Mouse (Mus musculus): ENCODE data around the gene Slc29a3. TPM values are rescaled to one million over a fixed set of nuclear protein-coding genes. Genes with fewer than 3 reads are reported as not detected.

Slc29a3 gene
- polyA plus RNA-seq, 1 experiment from 2014 or later = 11.5 TPM

- peaks cover 39% of the 10 kb centered on the region for H3K27me3 ChIP-seq
- H3K4me3 ChIP-seq = no peak overlapping the region
- no peaks in the 10 kb centered on the region for H3K36me3 ChIP-seq
- no peak for ATAC-seq (ENCODE audit: low FRiP score)
- no peak overlapping the region for H3K9ac ChIP-seq
- H3K4me2 ChIP-seq (replicated peaks) = no peak overlapping the region
- H3K9me3 ChIP-seq (replicated peaks) = no peaks in the 10 kb centered on the region
- WGBS = 82% methylated on average over 6 of the region's 6 CpGs
- no peak overlapping the region for H3K27ac ChIP-seq
- H3K4me1 ChIP-seq = peaks cover 31% of the 10 kb centered on the region
Observed at GRCm38 (mm10) chr10:60790912-60791311, 38.3 kb upstream of the Slc29a3 start.

DNA sequence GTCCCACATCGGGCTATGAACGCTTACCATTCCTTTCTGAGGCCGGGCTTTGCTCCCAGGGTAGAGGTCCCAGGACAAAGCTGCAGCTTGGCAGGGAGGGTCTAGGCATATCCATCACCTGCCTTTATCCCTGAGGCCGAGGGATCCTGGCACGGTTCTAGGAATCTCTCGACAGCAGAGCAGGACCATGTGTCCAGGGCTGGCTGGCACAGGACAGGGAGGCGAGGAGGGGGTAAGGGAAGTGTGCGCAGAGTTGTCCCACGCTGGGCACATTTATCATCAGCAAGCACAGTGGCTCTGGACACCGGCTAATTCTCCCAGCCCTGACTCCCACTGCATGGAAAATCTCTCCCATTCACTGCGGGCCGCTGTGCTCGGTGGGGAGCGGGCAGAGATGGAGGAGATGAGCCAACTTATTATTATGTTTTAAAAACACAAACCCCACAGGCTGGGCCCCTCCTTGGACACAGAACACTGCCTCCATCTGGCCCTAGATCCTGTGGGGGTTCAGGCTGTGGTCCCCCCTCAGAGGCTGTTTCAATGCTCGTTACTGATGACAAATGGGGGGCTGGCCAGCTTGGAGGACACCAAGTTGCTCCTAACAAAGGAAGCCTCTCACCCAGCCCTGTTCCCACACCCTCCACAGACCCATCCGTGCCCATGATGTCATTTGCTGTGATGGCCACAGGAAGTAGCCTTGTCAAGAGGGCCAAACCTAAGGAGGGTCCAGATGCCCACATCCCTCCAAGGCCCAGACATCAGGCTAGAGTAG, 34.9 kb upstream of the Slc29a3 start:
- Histone ChIP-seq H3K27ac (no peak overlapping the region), H3K36me3 (no peaks in the 10 kb centered on the region), H3K4me1 (peaks cover 19% of the 10 kb centered on the region), H3K4me2 (replicated peaks) (no peak overlapping the region), H3K9me3 (replicated peaks) (no peaks in the 10 kb centered on the region), H3K9ac (no peak overlapping the region), H3K4me3 (no peak overlapping the region), H3K27me3 (peaks cover 24% of the 10 kb centered on the region)
- WGBS = 66% methylated on average over 16 of the region's 16 CpGs
- peak; percentile 68; the same call in 1 of the 2 replicates for ATAC-seq (ENCODE audit: low FRiP score)

GRCm38 (mm10) chr10:60783608-60784007, 31.0 kb upstream of the Slc29a3 start:
- no peaks in the 10 kb centered on the region for H3K36me3 ChIP-seq
- H3K4me2 ChIP-seq (replicated peaks) = no peak overlapping the region
- no peak for ATAC-seq (ENCODE audit: low FRiP score)
- peaks cover 16% of the 10 kb centered on the region for H3K27me3 ChIP-seq
- no peak overlapping the region for H3K4me3 ChIP-seq
- H3K4me1 ChIP-seq = peaks cover 14% of the 10 kb centered on the region
- H3K27ac ChIP-seq = 0 out of 2 replicates have a peak overlapping the region, but pooled peaks have one; percentile 12
- WGBS = 23% methylated on average over 2 of the region's 2 CpGs
- no peaks in the 10 kb centered on the region for H3K9me3 ChIP-seq (replicated peaks)
- H3K9ac ChIP-seq = no peak overlapping the region

DNA sequence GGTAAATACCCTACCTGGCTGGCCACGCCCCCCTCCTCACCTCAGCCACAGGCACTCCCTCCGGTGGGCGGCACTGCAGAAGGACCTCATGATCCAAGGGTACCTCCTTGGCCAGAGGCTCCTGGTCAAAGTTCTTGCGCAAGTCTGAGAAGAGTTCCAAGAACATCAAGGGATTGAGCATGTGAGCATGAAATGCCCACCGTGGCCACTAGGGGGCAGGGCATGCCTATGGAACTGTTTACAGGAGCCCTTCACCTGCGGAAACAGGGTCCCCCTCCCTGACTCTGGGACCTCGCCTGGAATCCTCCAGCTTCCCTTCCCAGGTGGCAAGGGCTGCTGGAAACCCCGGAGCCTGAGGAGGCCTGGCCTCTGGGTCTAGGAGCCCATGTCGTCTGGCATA, 27.0 kb upstream of the Slc29a3 start:
- 10% methylated on average over 9 of the region's 9 CpGs for WGBS
- Histone ChIP-seq H3K9ac (no peak overlapping the region), H3K4me3 (no peak overlapping the region), H3K4me2 (replicated peaks) (peak overlapping the region; percentile 36), H3K4me1 (peaks cover 7% of the 10 kb centered on the region; the same call in 1 of the 2 replicates), H3K27ac (no peak overlapping the region), H3K9me3 (replicated peaks) (no peaks in the 10 kb centered on the region), H3K27me3 (peaks cover 9% of the 10 kb centered on the region; the same call in 1 of the 2 replicates), H3K36me3 (no peaks in the 10 kb centered on the region)
- ATAC-seq (ENCODE audit: low FRiP score) = peak; percentile 45

- no peaks in the 10 kb centered on the region for H3K9me3 ChIP-seq (replicated peaks)
- H3K4me2 ChIP-seq (replicated peaks) = no peak overlapping the region
- no peak overlapping the region for H3K4me3 ChIP-seq
- H3K27me3 ChIP-seq = peaks cover 9% of the 10 kb centered on the region; the same call in 1 of the 2 replicates
- no peak overlapping the region for H3K27ac ChIP-seq
- ATAC-seq (ENCODE audit: low FRiP score) = 0 out of 2 replicates have a peak, but pooled peaks have one; percentile 32
- 75% methylated on average over 12 of the region's 12 CpGs for WGBS
- no peak overlapping the region for H3K9ac ChIP-seq
- no peaks in the 10 kb centered on the region for H3K36me3 ChIP-seq
- H3K4me1 ChIP-seq = peaks cover 3% of the 10 kb centered on the region; the same call in 1 of the 2 replicates
Observed at GRCm38 (mm10) chr10:60778542-60778941, 25.9 kb upstream of the Slc29a3 start.

- Histone ChIP-seq H3K36me3 (no peaks in the 10 kb centered on the region; the same call in 1 of the 2 replicates), H3K27ac (no peak overlapping the region), H3K4me2 (replicated peaks) (no peak overlapping the region), H3K9me3 (replicated peaks) (no peaks in the 10 kb centered on the region), H3K9ac (no peak overlapping the region), H3K4me3 (no peak overlapping the region), H3K27me3 (peaks cover 3% of the 10 kb centered on the region; the same call in 1 of the 2 replicates), H3K4me1 (no peaks in the 10 kb centered on the region)
- 81% methylated on average over 6 of the region's 6 CpGs for WGBS
- ATAC-seq (ENCODE audit: low FRiP score) = no peak
Observed at GRCm38 (mm10) chr10:60775473-60775872, 22.9 kb upstream of the Slc29a3 start.

DNA sequence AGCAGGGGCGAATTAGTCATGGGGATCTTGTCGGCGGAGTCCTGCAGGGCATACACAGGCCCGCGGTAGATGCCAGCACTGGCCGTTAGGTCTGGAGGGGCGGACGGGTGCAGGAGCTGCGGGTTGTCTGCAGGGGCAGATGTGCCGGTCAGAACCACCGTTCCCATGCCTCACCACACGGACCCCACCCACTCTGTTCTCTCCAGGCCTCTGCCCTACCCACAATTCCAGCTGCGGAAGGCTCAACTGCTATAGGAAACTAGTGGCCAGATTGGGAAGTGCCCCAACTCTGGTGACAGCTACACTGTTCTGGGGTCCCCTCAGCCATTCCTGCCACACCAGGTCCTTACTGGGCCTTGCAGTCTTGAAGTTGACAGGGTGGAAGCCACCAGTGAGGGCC, 22.0 kb upstream of the Slc29a3 start:
- no peak overlapping the region for H3K27ac ChIP-seq
- no peak for ATAC-seq (ENCODE audit: low FRiP score)
- H3K9me3 ChIP-seq (replicated peaks) = no peaks in the 10 kb centered on the region
- H3K4me3 ChIP-seq = no peak overlapping the region
- no peaks in the 10 kb centered on the region for H3K4me1 ChIP-seq
- H3K4me2 ChIP-seq (replicated peaks) = no peak overlapping the region
- H3K9ac ChIP-seq = no peak overlapping the region
- H3K27me3 ChIP-seq = no peaks in the 10 kb centered on the region; the same call in 1 of the 2 replicates
- 97% methylated on average over 13 of the region's 13 CpGs for WGBS
- H3K36me3 ChIP-seq = no peaks in the 10 kb centered on the region; the same call in 1 of the 2 replicates

- H3K36me3 ChIP-seq = no peaks in the 10 kb centered on the region; the same call in 1 of the 2 replicates
- no peaks in the 10 kb centered on the region for H3K27me3 ChIP-seq
- no peak overlapping the region for H3K4me3 ChIP-seq
- 73% methylated on average over 4 of the region's 4 CpGs for WGBS
- no peak for ATAC-seq (ENCODE audit: low FRiP score)
- H3K9me3 ChIP-seq (replicated peaks) = no peaks in the 10 kb centered on the region
- H3K4me1 ChIP-seq = no peaks in the 10 kb centered on the region
- no peak overlapping the region for H3K4me2 ChIP-seq (replicated peaks)
- H3K27ac ChIP-seq = no peak overlapping the region
- H3K9ac ChIP-seq = no peak overlapping the region
Observed at GRCm38 (mm10) chr10:60770855-60771254, 18.3 kb upstream of the Slc29a3 start.

GRCm38 (mm10) chr10:60768614-60769013, 16.0 kb upstream of the Slc29a3 start:
- 86% methylated on average over 7 of the region's 7 CpGs for WGBS
- no peak overlapping the region for H3K4me2 ChIP-seq (replicated peaks)
- no peaks in the 10 kb centered on the region for H3K9me3 ChIP-seq (replicated peaks)
- H3K27me3 ChIP-seq = no peaks in the 10 kb centered on the region
- H3K27ac ChIP-seq = no peak overlapping the region
- H3K36me3 ChIP-seq = no peaks in the 10 kb centered on the region; the same call in 1 of the 2 replicates
- ATAC-seq (ENCODE audit: low FRiP score) = no peak
- H3K9ac ChIP-seq = no peak overlapping the region
- H3K4me3 ChIP-seq = no peak overlapping the region
- H3K4me1 ChIP-seq = no peaks in the 10 kb centered on the region

DNA sequence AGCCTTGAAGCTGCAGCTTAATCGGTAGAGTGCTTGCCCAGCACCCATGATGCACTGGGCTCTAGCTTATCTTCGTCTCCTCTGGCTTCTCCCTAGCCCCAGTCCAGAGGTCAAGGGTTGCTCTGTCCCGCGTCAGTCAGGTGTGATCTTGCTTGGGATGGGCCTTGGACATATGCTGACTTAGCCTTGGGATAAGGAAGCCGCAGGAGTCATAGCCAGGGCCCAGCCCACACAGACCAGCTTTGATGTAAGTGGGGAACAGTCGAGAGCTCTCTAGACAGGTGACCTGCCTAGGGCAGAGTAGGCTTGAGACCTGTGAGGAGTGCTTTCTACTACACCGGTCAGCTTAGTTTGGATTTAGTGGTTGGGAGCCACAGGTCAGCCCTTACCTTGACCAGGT, 14.8 kb upstream of the Slc29a3 start:
- Histone ChIP-seq H3K27ac (no peak overlapping the region), H3K36me3 (no peaks in the 10 kb centered on the region; the same call in 1 of the 2 replicates), H3K9ac (no peak overlapping the region), H3K27me3 (no peaks in the 10 kb centered on the region), H3K9me3 (replicated peaks) (no peaks in the 10 kb centered on the region), H3K4me1 (no peaks in the 10 kb centered on the region), H3K4me3 (no peak overlapping the region), H3K4me2 (replicated peaks) (no peak overlapping the region)
- WGBS = 90% methylated on average over 7 of the region's 7 CpGs
- no peak for ATAC-seq (ENCODE audit: low FRiP score)

DNA sequence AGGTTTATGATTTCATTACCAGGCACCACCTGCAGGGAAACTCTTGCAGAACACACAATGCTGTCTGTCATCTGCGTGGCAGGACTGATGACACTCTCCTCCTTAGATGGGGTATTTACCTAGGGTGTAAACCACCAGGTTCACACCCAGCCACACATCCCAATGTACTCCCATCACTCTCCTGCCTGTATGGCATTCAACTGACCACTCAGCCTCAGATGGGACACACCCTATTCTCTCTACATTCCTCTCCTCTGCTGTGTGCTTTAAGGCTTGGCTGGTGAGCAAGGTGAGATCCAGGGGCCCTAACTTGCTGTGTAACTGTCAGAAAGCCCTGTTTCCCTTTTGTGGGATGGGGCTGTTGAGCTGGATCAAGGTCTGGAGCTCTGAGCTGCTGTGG, 9.5 kb upstream of the Slc29a3 start:
- Histone ChIP-seq H3K9ac (no peak overlapping the region), H3K4me3 (no peak overlapping the region), H3K36me3 (no peaks in the 10 kb centered on the region), H3K9me3 (replicated peaks) (no peaks in the 10 kb centered on the region), H3K4me1 (no peaks in the 10 kb centered on the region), H3K4me2 (replicated peaks) (no peak overlapping the region), H3K27ac (no peak overlapping the region), H3K27me3 (no peaks in the 10 kb centered on the region; the same call in 1 of the 2 replicates)
- no peak for ATAC-seq (ENCODE audit: low FRiP score)
- 83% methylated on average over 1 of the region's 1 CpGs for WGBS

DNA sequence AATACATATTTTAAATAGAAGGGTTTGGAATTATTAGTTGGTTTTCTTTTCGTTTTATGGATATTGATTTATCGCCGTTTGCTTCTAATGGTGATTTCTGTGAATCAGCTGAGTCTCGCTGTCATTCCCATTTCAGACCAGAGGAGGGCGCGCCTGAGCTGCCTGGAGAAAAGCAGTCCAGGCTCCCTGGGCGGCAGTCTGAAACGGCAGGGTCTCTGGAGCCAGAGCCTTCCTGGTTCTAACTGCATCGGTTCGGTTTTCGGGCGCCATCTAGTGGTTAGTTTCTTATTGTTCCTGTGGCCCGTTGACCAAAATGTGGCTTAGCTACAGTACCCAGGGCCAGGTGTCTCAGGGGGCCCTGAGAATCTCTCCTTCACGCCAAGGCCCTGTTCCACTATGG, 7.8 kb upstream of the Slc29a3 start:
- H3K4me1 ChIP-seq = no peaks in the 10 kb centered on the region
- no peaks in the 10 kb centered on the region; the same call in 1 of the 2 replicates for H3K27me3 ChIP-seq
- H3K36me3 ChIP-seq = no peaks in the 10 kb centered on the region
- 6% methylated on average over 14 of the region's 14 CpGs for WGBS
- H3K9ac ChIP-seq = no peak overlapping the region
- no peaks in the 10 kb centered on the region for H3K9me3 ChIP-seq (replicated peaks)
- H3K27ac ChIP-seq = no peak overlapping the region
- peak; percentile 60; the same call in 1 of the 2 replicates for ATAC-seq (ENCODE audit: low FRiP score)
- H3K4me3 ChIP-seq = no peak overlapping the region
- no peak overlapping the region for H3K4me2 ChIP-seq (replicated peaks)

DNA sequence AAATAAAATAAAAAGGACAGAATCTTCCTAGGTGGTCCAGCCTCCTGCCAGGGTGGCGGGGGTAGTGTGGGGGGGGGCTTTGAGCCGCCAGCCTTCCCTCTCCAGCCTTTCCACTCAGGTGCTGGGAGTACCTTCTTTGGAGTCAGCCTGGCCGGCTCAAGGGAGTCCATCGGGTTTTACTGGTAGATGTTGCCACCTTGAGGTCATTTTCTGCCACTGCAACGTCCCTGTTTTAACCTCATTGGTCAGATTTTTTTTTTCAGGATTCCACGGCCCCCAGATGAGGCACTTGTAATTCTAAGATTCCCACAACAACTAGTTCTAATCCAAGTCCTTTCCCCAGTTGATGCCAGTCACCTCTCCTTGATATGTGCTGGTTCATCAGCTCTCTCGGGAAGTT, 4.4 kb upstream of the Slc29a3 start:
- Histone ChIP-seq H3K27me3 (no peaks in the 10 kb centered on the region; the same call in 1 of the 2 replicates), H3K4me3 (no peak overlapping the region), H3K4me1 (peaks cover 7% of the 10 kb centered on the region), H3K36me3 (no peaks in the 10 kb centered on the region), H3K9ac (no peak overlapping the region), H3K27ac (no peak overlapping the region), H3K9me3 (replicated peaks) (no peaks in the 10 kb centered on the region), H3K4me2 (replicated peaks) (no peak overlapping the region)
- ATAC-seq (ENCODE audit: low FRiP score) = no peak
- 7% methylated on average over 7 of the region's 7 CpGs for WGBS
